Mouse (Mus musculus) heart, postnatal 0 days (tissue): ENCODE data around the gene Polk.

Experiments
- CTCF ChIP-seq: IDR thresholded peaks from 2 replicates; pipeline ENCODE4 v1.5.1; 2016; ENCODE audit warnings: antibody characterized with exemption, control low read depth, low read depth
- EP300 ChIP-seq: IDR thresholded peaks from 2 replicates; pipeline ENCODE4 v1.6.1; 2016; ENCODE audit warnings: antibody characterized with exemption, low read depth

DNA sequence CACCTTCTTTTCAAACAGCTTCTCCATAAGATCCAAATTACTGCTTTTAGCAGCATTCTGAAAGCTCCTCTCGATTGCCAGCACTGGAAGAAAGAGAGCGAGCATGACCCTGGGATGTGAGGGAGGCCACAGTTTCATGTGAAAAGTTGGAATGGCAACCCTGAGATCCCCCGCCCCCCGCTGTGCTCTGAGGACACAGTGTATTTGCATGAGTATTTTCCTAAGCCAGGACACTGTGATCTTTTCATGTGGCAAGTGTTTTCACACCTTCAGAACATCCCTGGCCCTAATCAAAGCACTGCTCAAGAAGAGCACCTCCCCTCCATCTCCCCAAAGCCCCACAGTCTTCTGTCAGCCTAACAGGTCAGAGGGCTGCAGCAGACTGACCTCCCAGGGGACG lies 77.1 kb downstream of the Polk start:
- TF ChIP-seq CTCF (no peak), EP300 (no peak)
